Mouse (Mus musculus) limb, embryonic 14.5 days (tissue): ENCODE measurements at regions not wholly inside any gene's neighbourhood (a gene's known extent, or its start where the extent isn't known, plus 50 kb on each side); places are given as distances from the start of the nearest gene placed in this dataset.

Experiments
- ATAC-seq: fragments of 200-750 bp; cut with Nextera tagmentation; 2 replicates; pipeline ENCODE4 v1.8.0; 2017; ENCODE audit warnings: low read depth, moderate number of reproducible peaks, moderate TSS enrichment; ENCODE audit not compliant: low FRiP score
- DNase-seq: peaks from one replicate; pipeline ENCODE4 v3.0.0-alpha.2; 2015; ENCODE audit warnings: low spot score
- H3K27ac ChIP-seq: fragments of 300-500 bp; sonication (generic); replicated peaks from 2 replicates; pipeline ENCODE4 v1.5.1; 2014; ENCODE audit warnings: low read depth, mild to moderate bottlenecking, low read length, moderate library complexity, mixed read lengths
- H3K27me3 ChIP-seq: fragments of 300-500 bp; sonication (generic); 2 replicates; pipeline ENCODE4 v1.6.1; 2014; ENCODE audit warnings: low read length, mixed read lengths; ENCODE audit not compliant: control insufficient read depth, insufficient read depth
- H3K36me3 ChIP-seq: fragments of 300-500 bp; sonication (generic); 2 replicates; pipeline ENCODE4 v1.6.1; 2014; ENCODE audit warnings: mild to moderate bottlenecking, low read length, moderate library complexity, mixed read lengths; ENCODE audit not compliant: control insufficient read depth, insufficient read depth
- H3K4me1 ChIP-seq: fragments of 300-500 bp; sonication (generic); 2 replicates; pipeline ENCODE4 v1.6.1; 2014; ENCODE audit warnings: antibody characterized with exemption, low read length, mixed read lengths; ENCODE audit not compliant: control insufficient read depth, insufficient read depth
- H3K4me2 ChIP-seq: fragments of 300-500 bp; sonication (generic); replicated peaks from 2 replicates; pipeline ENCODE4 v1.6.1; 2014; ENCODE audit warnings: low read depth, mild to moderate bottlenecking, low read length, moderate library complexity; ENCODE audit not compliant: severe bottlenecking
- H3K4me3 ChIP-seq: fragments of 300-500 bp; sonication (generic); replicated peaks from 2 replicates; pipeline ENCODE4 v1.5.1; 2014; ENCODE audit warnings: low read length
- H3K9ac ChIP-seq: fragments of 300-500 bp; sonication (generic); 2 replicates; pipeline ENCODE4 v1.6.1; 2014; ENCODE audit warnings: mild to moderate bottlenecking, low read depth, low read length, moderate library complexity; ENCODE audit not compliant: severe bottlenecking
- H3K9me3 ChIP-seq: fragments of 300-500 bp; sonication (generic); 2 replicates; pipeline ENCODE4 v1.6.1; 2016; ENCODE audit warnings: low read length; ENCODE audit not compliant: control insufficient read depth
- POLR2A ChIP-seq: fragments of 200-500 bp; IDR thresholded peaks from 2 replicates; pipeline ENCODE4 v1.8.0; 2012; ENCODE audit warnings: inconsistent platforms, mild to moderate bottlenecking, moderate library complexity, borderline replicate concordance; ENCODE audit not compliant: insufficient read depth, insufficient read length; ENCODE audit errors: extremely low read depth
- WGBS: fragments of 180-500 bp; shearing (Covaris S2); extraction: QIAGEN DNeasy Blood & Tissue Kit; methylation state at CpG from one replicate; pipeline ENCODE4 v1.1.7; 2014; 5-methylcytosine and 5-hydroxymethylcytosine counted together

- Histone ChIP-seq H3K4me1 (no peaks in the 10 kb centered on the region), H3K9ac (no peak overlapping the region), H3K27me3 (no peaks in the 10 kb centered on the region), H3K36me3 (no peaks in the 10 kb centered on the region), H3K9me3 (no peaks in the 10 kb centered on the region), H3K4me3 (no peak overlapping the region), H3K4me2 (no peak overlapping the region), H3K27ac (no peak overlapping the region)
- ATAC-seq (no peak), DNase-seq (peak; percentile 7)
- TF ChIP-seq POLR2A, result no peak
- WGBS, result 4% methylated on average over 3 of the region's 3 CpGs
Observed at GRCm38 (mm10) chr15:64434502-64434901, 374.2 kb upstream of the Fam49b start.

- Histone ChIP-seq H3K27me3 (no peaks in the 10 kb centered on the region), H3K9me3 (no peaks in the 10 kb centered on the region)
- 89% methylated on average over 2 of the region's 2 CpGs for whole genome bisulfite sequencing
Observed at GRCm38 (mm10) chr15:64434908-64435307, 374.6 kb upstream of the Fam49b start.

GRCm38 (mm10) chr15:64445076-64445475 is 372.4 kb upstream of the Gm21798 start:
- no peak overlapping the region for H3K9ac ChIP-seq
- TF ChIP-seq POLR2A, result no peak
- H3K36me3 ChIP-seq, result no peaks in the 10 kb centered on the region
- H3K27ac ChIP-seq, result no peak overlapping the region
- WGBS, result 59% methylated on average over 4 of the region's 4 CpGs
- no peaks in the 10 kb centered on the region for H3K4me1 ChIP-seq
- no peaks in the 10 kb centered on the region for H3K9me3 ChIP-seq
- no peak overlapping the region for H3K4me3 ChIP-seq
- H3K27me3 ChIP-seq, result no peaks in the 10 kb centered on the region
- no peak overlapping the region for H3K4me2 ChIP-seq
- ATAC-seq, result no peak
- no peak for DNase-seq

More at GRCm38 (mm10) chr15:64434908-64435307, 374.6 kb upstream of the Fam49b start:
- Histone ChIP-seq H3K4me2 (no peak overlapping the region), H3K9ac (no peak overlapping the region), H3K27ac (no peak overlapping the region), H3K4me1 (no peaks in the 10 kb centered on the region), H3K36me3 (no peaks in the 10 kb centered on the region), H3K4me3 (no peak overlapping the region)
- ATAC-seq (no peak), DNase-seq (no peak)
- no peak for TF ChIP-seq POLR2A

DNA sequence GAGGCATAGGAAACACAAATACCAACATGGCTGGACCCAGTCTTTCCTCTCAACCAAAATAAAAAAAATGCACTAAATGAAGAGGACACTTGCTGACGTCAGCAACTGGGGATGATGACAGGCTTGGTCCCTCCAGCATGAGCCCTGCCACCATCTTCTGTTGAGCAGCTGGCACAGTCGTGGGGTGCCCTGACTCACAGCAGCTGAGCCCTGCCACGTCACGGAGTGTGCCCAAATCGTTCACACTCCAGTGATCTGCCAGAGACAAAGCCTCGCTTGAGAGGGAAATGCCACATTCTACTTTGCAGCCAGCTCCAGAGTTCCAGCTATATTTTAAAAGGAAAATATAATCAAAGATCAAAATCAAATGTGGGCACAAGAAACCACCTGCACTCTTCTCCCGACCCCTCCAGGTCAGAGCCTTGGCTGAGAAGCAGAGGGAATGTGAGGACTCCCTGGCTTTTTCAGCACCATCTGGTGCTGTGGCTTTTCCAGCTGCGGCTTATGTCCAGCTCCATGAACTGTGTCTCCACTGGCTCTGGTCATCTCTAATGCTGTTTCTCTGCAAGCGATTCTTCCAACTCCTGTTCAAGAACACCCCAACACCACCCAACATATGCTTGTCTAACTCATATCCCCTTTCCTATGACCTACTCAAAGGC is 371.0 kb upstream of the Gm21798 start:
- Histone ChIP-seq H3K9ac (no peak overlapping the region), H3K27ac (no peak overlapping the region), H3K4me1 (no peaks in the 10 kb centered on the region), H3K4me3 (no peak overlapping the region), H3K36me3 (no peaks in the 10 kb centered on the region), H3K9me3 (no peaks in the 10 kb centered on the region), H3K27me3 (no peaks in the 10 kb centered on the region), H3K4me2 (no peak overlapping the region)
- WGBS, result 86% methylated on average over 9 of the region's 9 CpGs
- DNase-seq (no peak), ATAC-seq (no peak)
- TF ChIP-seq POLR2A, result no peak

- H3K27me3 ChIP-seq, result no peaks in the 10 kb centered on the region
- TF ChIP-seq POLR2A, result no peak
- no peaks in the 10 kb centered on the region for H3K36me3 ChIP-seq
- H3K4me3 ChIP-seq, result no peak overlapping the region
- no peak overlapping the region for H3K4me2 ChIP-seq
- no peak overlapping the region for H3K9ac ChIP-seq
- no peaks in the 10 kb centered on the region for H3K4me1 ChIP-seq
- DNase-seq, result no peak
- no peak for ATAC-seq
- H3K9me3 ChIP-seq, result no peaks in the 10 kb centered on the region
- H3K27ac ChIP-seq, result no peak overlapping the region
- WGBS, result 68% methylated on average over 5 of the region's 5 CpGs
Observed at GRCm38 (mm10) chr15:64447239-64447952, 370.1 kb upstream of the Gm21798 start.
